Mouse (Mus musculus) brain, embryonic 14.5 days (tissue): ENCODE results near the gene Mafb.

Experiments used
- CTCF ChIP-seq: fragments of 200-500 bp; IDR thresholded peaks from 2 replicates; pipeline ENCODE4 v1.5.1; 2012; ENCODE audit warnings: inconsistent platforms, mild to moderate bottlenecking, moderate library complexity, borderline replicate concordance; ENCODE audit not compliant: insufficient read depth, insufficient read length; ENCODE audit errors: extremely low read depth
- POLR2A ChIP-seq: fragments of 200-500 bp; IDR thresholded peaks from 2 replicates; pipeline ENCODE4 v1.6.1; 2012; ENCODE audit warnings: mild to moderate bottlenecking, inconsistent platforms, borderline replicate concordance; ENCODE audit not compliant: poor library complexity, insufficient read depth, insufficient read length, severe bottlenecking; ENCODE audit errors: extremely low read depth

DNA sequence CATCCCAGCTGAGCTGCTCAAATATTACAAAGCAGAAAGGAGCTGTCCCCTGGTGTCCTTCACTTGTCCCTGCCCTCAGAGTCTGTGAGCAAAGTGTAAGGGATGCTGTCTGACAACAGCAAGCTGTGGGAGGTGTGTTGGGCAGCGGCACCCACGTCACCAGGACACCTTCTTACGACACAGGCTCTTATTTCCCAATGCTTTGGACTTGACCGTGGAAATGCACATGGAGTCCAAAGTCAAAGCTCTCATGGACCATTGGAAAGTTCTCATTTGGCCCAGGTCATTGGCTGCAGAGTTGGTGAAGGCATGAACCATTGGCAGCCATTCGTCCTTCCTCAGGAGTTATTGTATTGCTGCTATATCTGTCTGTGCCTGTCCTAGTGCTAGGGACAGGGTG, 27.3 kb downstream of the Mafb start:
- TF ChIP-seq CTCF = no peak
- TF ChIP-seq POLR2A = no peak
